Mouse (Mus musculus): ENCODE results near the gene Lekr1. TPM values are rescaled to one million over a fixed set of nuclear protein-coding genes. Genes with fewer than 3 reads are reported as not detected.

The Lekr1 gene
- polyA plus RNA-seq, 1 experiment: not detected

DNA sequence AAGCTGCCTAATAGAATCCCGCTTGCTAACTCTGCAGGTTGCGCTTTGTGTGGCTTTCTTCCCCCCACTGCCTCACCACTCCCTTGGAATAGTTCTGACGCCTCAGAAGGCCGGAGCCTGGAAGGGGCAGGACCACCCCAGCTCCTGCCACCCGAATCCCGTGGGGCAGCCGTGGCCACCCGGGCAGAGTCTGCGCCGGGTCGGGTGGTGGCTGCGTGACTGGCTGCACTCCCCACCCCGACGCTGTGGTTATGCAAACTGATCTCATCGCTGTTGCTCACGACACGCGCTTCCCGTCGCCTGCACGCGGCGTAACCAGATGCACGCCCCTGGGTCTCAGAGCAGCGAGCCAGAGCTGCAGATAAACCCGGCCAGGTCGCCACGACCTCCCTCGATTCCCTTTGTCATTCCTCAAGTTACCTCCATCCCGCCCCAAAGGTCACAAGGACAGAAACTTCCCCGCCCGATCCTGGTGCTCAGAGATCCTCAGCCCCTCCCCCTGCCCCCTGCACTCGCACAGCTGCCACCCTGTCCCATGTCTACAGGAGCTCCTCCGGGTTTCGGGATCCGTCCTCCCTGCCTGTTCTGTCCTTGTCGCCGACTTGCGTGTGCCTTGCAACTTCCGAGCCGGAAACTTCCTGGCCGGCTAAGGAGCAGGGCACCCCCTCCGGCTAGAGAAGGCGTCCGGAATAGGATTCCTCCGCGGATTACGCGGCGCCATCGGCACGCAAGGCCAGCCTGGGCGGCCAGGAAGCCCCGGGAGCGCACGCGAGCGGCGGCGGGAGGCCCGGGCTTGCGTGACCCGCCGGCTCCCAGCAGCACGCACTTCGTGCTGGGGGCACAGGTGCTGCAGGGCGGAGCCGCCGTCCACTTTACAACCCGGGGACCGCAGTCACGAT, 7.1 kb upstream of the Lekr1 start:
- H3K4me1 ChIP-seq (ENCODE audit: control insufficient read depth, insufficient read depth, low read length): peaks cover 2% of the 10 kb centered on the region; the same call in 1 of the 2 replicates
- peak overlapping the region; percentile 77 for H3K4me3 ChIP-seq (replicated peaks; ENCODE audit: control insufficient read depth, low read depth, low read length)
- peak overlapping the region; percentile 44; the same call in 1 of the 2 replicates for H3K27ac ChIP-seq (ENCODE audit: control insufficient read depth, insufficient read depth, low read depth, low read length, poor library complexity)
- TF ChIP-seq CTCF (IDR thresholded peaks at IDR 0.05; ENCODE audit: control insufficient read depth, insufficient read depth, low read length) (no peak), POLR2A (IDR thresholded peaks at IDR 0.05; ENCODE audit: borderline replicate concordance, control insufficient read depth, low read depth, low read length) (peak; percentile 45; the same call in 1 of the 2 replicates)
- under 1% methylated on average over 72 of the region's 72 CpGs for WGBS

- Histone ChIP-seq H3K27ac (ENCODE audit: control insufficient read depth, insufficient read depth, low read depth, low read length, poor library complexity) (peak overlapping the region; percentile 44; the same call in 1 of the 2 replicates), H3K4me3 (replicated peaks; ENCODE audit: control insufficient read depth, low read depth, low read length) (peak overlapping the region; percentile 77), H3K4me1 (ENCODE audit: control insufficient read depth, insufficient read depth, low read length) (peaks cover 2% of the 10 kb centered on the region; the same call in 1 of the 2 replicates)
- TF ChIP-seq POLR2A (IDR thresholded peaks at IDR 0.05; ENCODE audit: borderline replicate concordance, control insufficient read depth, low read depth, low read length): no peak
- TF ChIP-seq CTCF (IDR thresholded peaks at IDR 0.05; ENCODE audit: control insufficient read depth, insufficient read depth, low read length): no peak
- WGBS: 5% methylated on average over 9 of the region's 9 CpGs
These were observed 6.5 kb upstream of the Lekr1 start for GRCm38 (mm10) chr3:65659620-65659932.

DNA sequence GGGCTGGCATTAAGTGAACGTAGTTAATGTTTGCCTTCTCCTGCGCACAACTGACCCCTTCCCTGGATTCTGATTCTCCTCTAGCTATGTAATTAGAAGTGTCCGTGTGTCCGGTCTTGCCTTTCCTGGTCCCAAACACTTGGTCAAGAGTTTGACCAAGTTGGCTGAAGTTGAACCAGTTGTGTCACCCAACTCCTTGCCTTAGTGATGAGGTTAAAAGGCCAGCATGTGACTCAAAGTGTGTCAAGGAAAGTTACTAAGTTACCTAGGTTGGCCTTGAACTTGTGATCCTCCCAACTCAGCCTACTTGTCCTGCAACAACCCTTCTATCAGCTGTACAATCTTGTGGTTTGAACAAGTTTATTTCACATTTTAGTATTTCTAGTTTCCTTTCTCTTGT, 5.7 kb upstream of the Lekr1 start:
- TF ChIP-seq CTCF (IDR thresholded peaks at IDR 0.05; ENCODE audit: control insufficient read depth, insufficient read depth, low read length) (no peak), POLR2A (IDR thresholded peaks at IDR 0.05; ENCODE audit: borderline replicate concordance, control insufficient read depth, low read depth, low read length) (no peak)
- 84% methylated on average over 4 of the region's 4 CpGs for WGBS
- Histone ChIP-seq H3K27ac (ENCODE audit: control insufficient read depth, insufficient read depth, low read depth, low read length, poor library complexity) (no peak overlapping the region), H3K4me3 (replicated peaks; ENCODE audit: control insufficient read depth, low read depth, low read length) (no peak overlapping the region), H3K4me1 (ENCODE audit: control insufficient read depth, insufficient read depth, low read length) (peaks cover 2% of the 10 kb centered on the region; the same call in 1 of the 2 replicates)

- no peak for TF ChIP-seq CTCF (IDR thresholded peaks at IDR 0.05; ENCODE audit: control insufficient read depth, insufficient read depth, low read length)
- no peak for TF ChIP-seq POLR2A (IDR thresholded peaks at IDR 0.05; ENCODE audit: borderline replicate concordance, control insufficient read depth, low read depth, low read length)
- Histone ChIP-seq H3K4me1 (ENCODE audit: control insufficient read depth, insufficient read depth, low read length) (peaks cover 2% of the 10 kb centered on the region; the same call in 1 of the 2 replicates), H3K27ac (ENCODE audit: control insufficient read depth, insufficient read depth, low read depth, low read length, poor library complexity) (no peak overlapping the region), H3K4me3 (replicated peaks; ENCODE audit: control insufficient read depth, low read depth, low read length) (no peak overlapping the region)
- 67% methylated on average over 3 of the region's 3 CpGs for whole genome bisulfite sequencing
These were observed 4.3 kb upstream of the Lekr1 start for GRCm38 (mm10) chr3:65661731-65662130.

- no peak overlapping the region for H3K4me3 ChIP-seq (replicated peaks; ENCODE audit: control insufficient read depth, low read depth, low read length)
- peaks cover 2% of the 10 kb centered on the region; the same call in 1 of the 2 replicates for H3K4me1 ChIP-seq (ENCODE audit: control insufficient read depth, insufficient read depth, low read length)
- TF ChIP-seq POLR2A (IDR thresholded peaks at IDR 0.05; ENCODE audit: borderline replicate concordance, control insufficient read depth, low read depth, low read length) (no peak), CTCF (IDR thresholded peaks at IDR 0.05; ENCODE audit: control insufficient read depth, insufficient read depth, low read length) (no peak)
- no peak overlapping the region for H3K27ac ChIP-seq (ENCODE audit: control insufficient read depth, insufficient read depth, low read depth, low read length, poor library complexity)
- 28% methylated on average over 11 of the region's 11 CpGs for WGBS
These were observed 2.9 kb upstream of the Lekr1 start for GRCm38 (mm10) chr3:65663176-65663575.

DNA sequence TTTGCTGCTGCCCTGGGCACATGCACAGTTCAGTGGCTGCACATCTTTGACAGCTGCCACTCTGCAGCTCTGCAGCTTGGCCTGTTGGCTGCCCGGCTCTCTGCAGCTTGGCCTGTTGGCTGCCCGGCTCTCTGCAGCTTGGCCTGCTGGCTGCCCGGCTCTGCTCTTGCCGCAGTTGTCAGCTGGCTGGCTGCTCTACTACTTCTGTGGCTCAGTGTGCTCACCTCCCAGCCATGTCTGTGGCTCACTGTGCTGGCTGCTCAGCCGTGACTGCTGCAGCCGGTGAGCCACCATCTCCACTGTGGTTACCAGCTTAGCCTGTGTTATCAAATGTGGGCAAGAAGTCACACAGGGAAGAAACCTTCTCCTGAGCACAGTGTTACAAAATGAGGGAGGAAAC, 4.2 kb downstream of the Lekr1 start:
- Histone ChIP-seq H3K27ac (ENCODE audit: control insufficient read depth, insufficient read depth, low read depth, low read length, poor library complexity) (no peak overlapping the region), H3K4me1 (ENCODE audit: control insufficient read depth, insufficient read depth, low read length) (no peaks in the 10 kb centered on the region; the same call in 1 of the 2 replicates), H3K4me3 (replicated peaks; ENCODE audit: control insufficient read depth, low read depth, low read length) (no peak overlapping the region)
- WGBS: 46% methylated on average over 6 of the region's 6 CpGs
- TF ChIP-seq CTCF (IDR thresholded peaks at IDR 0.05; ENCODE audit: control insufficient read depth, insufficient read depth, low read length) (no peak), POLR2A (IDR thresholded peaks at IDR 0.05; ENCODE audit: borderline replicate concordance, control insufficient read depth, low read depth, low read length) (no peak)

DNA sequence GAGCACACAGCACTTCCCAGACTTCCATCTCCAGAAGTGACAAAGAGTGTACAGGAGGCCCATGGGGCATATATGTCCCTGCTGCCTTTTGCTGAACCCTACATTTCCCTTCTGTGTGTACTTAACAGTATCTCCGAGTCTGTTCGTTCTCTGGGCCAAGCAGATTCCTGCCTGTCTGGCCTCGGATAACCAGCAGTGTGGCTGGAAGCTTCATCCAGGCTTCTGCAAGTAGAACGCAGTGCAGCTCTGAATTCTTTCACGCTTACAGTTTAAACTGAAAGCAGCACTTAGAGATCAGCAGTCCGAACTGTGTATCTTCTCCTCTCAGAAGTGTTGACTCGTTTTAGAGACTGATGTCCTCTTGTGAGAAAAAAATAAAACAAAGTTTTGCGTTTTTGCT, 7.7 kb downstream of the Lekr1 start:
- WGBS: 79% methylated on average over 8 of the region's 8 CpGs
- TF ChIP-seq POLR2A (IDR thresholded peaks at IDR 0.05; ENCODE audit: borderline replicate concordance, control insufficient read depth, low read depth, low read length) (no peak), CTCF (IDR thresholded peaks at IDR 0.05; ENCODE audit: control insufficient read depth, insufficient read depth, low read length) (no peak)
- no peak overlapping the region for H3K4me3 ChIP-seq (replicated peaks; ENCODE audit: control insufficient read depth, low read depth, low read length)
- H3K4me1 ChIP-seq (ENCODE audit: control insufficient read depth, insufficient read depth, low read length): no peaks in the 10 kb centered on the region
- no peak overlapping the region for H3K27ac ChIP-seq (ENCODE audit: control insufficient read depth, insufficient read depth, low read depth, low read length, poor library complexity)

GRCm38 (mm10) chr3:65680612-65681011, 14.6 kb downstream of the Lekr1 start:
- Histone ChIP-seq H3K4me1 (ENCODE audit: control insufficient read depth, insufficient read depth, low read length) (no peaks in the 10 kb centered on the region), H3K4me3 (replicated peaks; ENCODE audit: control insufficient read depth, low read depth, low read length) (no peak overlapping the region), H3K27ac (ENCODE audit: control insufficient read depth, insufficient read depth, low read depth, low read length, poor library complexity) (no peak overlapping the region)
- 41% methylated on average over 1 of the region's 1 CpGs for WGBS
- TF ChIP-seq CTCF (IDR thresholded peaks at IDR 0.05; ENCODE audit: control insufficient read depth, insufficient read depth, low read length) (no peak), POLR2A (IDR thresholded peaks at IDR 0.05; ENCODE audit: borderline replicate concordance, control insufficient read depth, low read depth, low read length) (no peak)

Data from bone marrow, adult 2 months (tissue).